Mouse (Mus musculus) neural tube, embryonic 15.5 days (tissue): Measurements from ENCODE around the gene F2rl3. TPM values are rescaled to one million over a fixed set of nuclear protein-coding genes. Genes with fewer than 3 reads are reported as not detected.

ENCODE experiments used
- ATAC-seq: fragments of 200-750 bp; cut with Nextera tagmentation; 2 replicates; pipeline ENCODE4 v1.8.0; 2017; ENCODE audit warnings: mild to moderate bottlenecking, moderate TSS enrichment, moderate library complexity; ENCODE audit not compliant: low FRiP score
- H3K27ac ChIP-seq: fragments of 300-500 bp; sonication (generic); replicated peaks from 2 replicates; pipeline ENCODE4 v1.5.1; 2015; ENCODE audit warnings: mild to moderate bottlenecking, inconsistent platforms
- H3K27me3 ChIP-seq: fragments of 300-500 bp; sonication (generic); replicated peaks from 2 replicates; pipeline ENCODE4 v1.6.1; 2015; ENCODE audit warnings: inconsistent platforms
- H3K36me3 ChIP-seq: fragments of 300-500 bp; sonication (generic); 2 replicates; pipeline ENCODE4 v1.6.1; 2015; ENCODE audit warnings: inconsistent platforms
- H3K4me1 ChIP-seq: fragments of 300-500 bp; sonication (generic); 2 replicates; pipeline ENCODE4 v1.6.1; 2015; ENCODE audit warnings: inconsistent platforms
- H3K4me2 ChIP-seq: fragments of 300-500 bp; sonication (generic); 2 replicates; pipeline ENCODE4 v1.6.1; 2015; ENCODE audit warnings: inconsistent platforms, mild to moderate bottlenecking, moderate library complexity
- H3K4me3 ChIP-seq: fragments of 300-500 bp; sonication (generic); replicated peaks from 2 replicates; pipeline ENCODE4 v1.5.1; 2015; ENCODE audit warnings: mild to moderate bottlenecking, inconsistent platforms
- H3K9ac ChIP-seq: fragments of 300-500 bp; sonication (generic); replicated peaks from 2 replicates; pipeline ENCODE4 v1.6.1; 2015; ENCODE audit warnings: mild to moderate bottlenecking, inconsistent platforms
- H3K9me3 ChIP-seq: fragments of 300-500 bp; sonication (generic); replicated peaks from 2 replicates; pipeline ENCODE4 v1.6.1; 2016; ENCODE audit warnings: inconsistent platforms
- WGBS: fragments of 180-500 bp; shearing (Covaris S2); methylation state at CpG from one replicate; pipeline ENCODE4 v1.1.7; 2015; ENCODE audit warnings: mixed read lengths; 5-methylcytosine and 5-hydroxymethylcytosine counted together
- polyA plus RNA-seq: library from polyadenylated mRNA; unstranded; fragments of >200 nt; fragmentation: Nextera tagmentation; extraction: Ambion mirVana; gene quantifications from 2 replicates; pipeline ENCODE4 v1.2.1, GENCODE M21; 2015

The F2rl3 gene
- polyA plus RNA-seq: 0.26 and 0.93 TPM in 2 replicates

GRCm38 (mm10) chr8:72761322-72762051 lies at the start of gene F2rl3:
TSS of gene F2rl3 (plus strand) at chr8:72761880.
- Histone ChIP-seq H3K36me3 (peaks cover 31% of the 10 kb centered on the region), H3K27ac (no peak within 1 kb of the TSS), H3K9ac (no peak within 1 kb of the TSS), H3K9me3 (no peaks in the 10 kb centered on the region), H3K4me3 (no peak within 1 kb of the TSS), H3K4me1 (no peaks in the 10 kb centered on the region), H3K4me2 (no peak within 1 kb of the TSS), H3K27me3 (no peaks in the 10 kb centered on the region)
- ATAC-seq: no peak
- 86% methylated on average over 7 of the region's 7 CpGs for WGBS

- H3K9me3 ChIP-seq: no peaks in the 10 kb centered on the region
- H3K36me3 ChIP-seq: no peaks in the 10 kb centered on the region
- H3K27ac ChIP-seq: no peak overlapping the region
- no peak overlapping the region for H3K9ac ChIP-seq
- no peak overlapping the region for H3K4me3 ChIP-seq
- no peaks in the 10 kb centered on the region for H3K27me3 ChIP-seq
- H3K4me2 ChIP-seq: no peak overlapping the region
- H3K4me1 ChIP-seq: no peaks in the 10 kb centered on the region
- 34% methylated on average over 6 of the region's 6 CpGs for WGBS
- no peak for ATAC-seq
Measured at GRCm38 (mm10) chr8:72712569-72712968, 49.1 kb upstream of the F2rl3 start.

GRCm38 (mm10) chr8:72716594-72716993 lies 45.1 kb upstream of the F2rl3 start:
- H3K4me3 ChIP-seq: no peak overlapping the region
- H3K4me1 ChIP-seq: no peaks in the 10 kb centered on the region
- WGBS: 87% methylated on average over 5 of the region's 5 CpGs
- H3K4me2 ChIP-seq: no peak overlapping the region
- no peaks in the 10 kb centered on the region for H3K27me3 ChIP-seq
- H3K9ac ChIP-seq: no peak overlapping the region
- ATAC-seq: no peak
- no peak overlapping the region for H3K27ac ChIP-seq
- no peaks in the 10 kb centered on the region for H3K9me3 ChIP-seq
- H3K36me3 ChIP-seq: no peaks in the 10 kb centered on the region

- Histone ChIP-seq H3K4me3 (no peak overlapping the region), H3K9me3 (no peaks in the 10 kb centered on the region), H3K27ac (no peak overlapping the region), H3K4me1 (peaks cover 18% of the 10 kb centered on the region), H3K36me3 (peaks cover 9% of the 10 kb centered on the region), H3K27me3 (no peaks in the 10 kb centered on the region), H3K4me2 (no peak overlapping the region), H3K9ac (no peak overlapping the region)
- WGBS: 31% methylated on average over 1 of the region's 1 CpGs
- no peak for ATAC-seq
Measured at GRCm38 (mm10) chr8:72720541-72720940, 41.1 kb upstream of the F2rl3 start.

- Histone ChIP-seq H3K4me2 (peak within 1 kb of the TSS; percentile 94), H3K9me3 (no peaks in the 10 kb centered on the region), H3K9ac (peak within 1 kb of the TSS; percentile 93), H3K4me1 (peaks cover 34% of the 10 kb centered on the region), H3K4me3 (peak within 1 kb of the TSS; percentile 97), H3K27me3 (no peaks in the 10 kb centered on the region), H3K36me3 (peaks cover 34% of the 10 kb centered on the region), H3K27ac (peak within 1 kb of the TSS; percentile 71)
- WGBS: 14% methylated on average over 56 of the region's 56 CpGs
- ATAC-seq: peak; percentile 99
Measured at GRCm38 (mm10) chr8:72722769-72723650, 38.7 kb upstream of the F2rl3 start, which contains the start of gene Sin3b. TSS of gene Sin3b (plus strand) at chr8:72723285.

GRCm38 (mm10) chr8:72723651-72724001 lies 38.1 kb upstream of the F2rl3 start:
- Histone ChIP-seq H3K36me3 (peaks cover 39% of the 10 kb centered on the region), H3K4me1 (peaks cover 40% of the 10 kb centered on the region)
- ATAC-seq: peak; percentile 42

GRCm38 (mm10) chr8:72728636-72729035 lies 33.0 kb upstream of the F2rl3 start:
- Histone ChIP-seq H3K4me3 (no peak overlapping the region), H3K4me2 (peak overlapping the region; percentile 15; the same call in 1 of the 2 replicates), H3K9ac (no peak overlapping the region), H3K36me3 (peaks cover 87% of the 10 kb centered on the region), H3K4me1 (peaks cover 49% of the 10 kb centered on the region), H3K27me3 (no peaks in the 10 kb centered on the region), H3K27ac (peak overlapping the region; percentile 33; the same call in 1 of the 2 replicates), H3K9me3 (no peaks in the 10 kb centered on the region)
- 88% methylated on average over 1 of the region's 1 CpGs for WGBS
- ATAC-seq: peak; percentile 75

More at GRCm38 (mm10) chr8:72723651-72724001, 38.1 kb upstream of the F2rl3 start:
- Histone ChIP-seq H3K4me2 (peak overlapping the region; percentile 94), H3K9me3 (no peaks in the 10 kb centered on the region), H3K4me3 (peak overlapping the region; percentile 97), H3K27ac (peak overlapping the region; percentile 71), H3K27me3 (no peaks in the 10 kb centered on the region), H3K9ac (peak overlapping the region; percentile 93)
- under 1% methylated on average over 30 of the region's 30 CpGs for WGBS

GRCm38 (mm10) chr8:72735001-72735400 lies 26.7 kb upstream of the F2rl3 start:
- Histone ChIP-seq H3K27ac (no peak overlapping the region), H3K36me3 (peaks cover 96% of the 10 kb centered on the region), H3K4me3 (no peak overlapping the region), H3K4me2 (no peak overlapping the region), H3K9ac (no peak overlapping the region), H3K4me1 (peaks cover 3% of the 10 kb centered on the region; the same call in 1 of the 2 replicates), H3K9me3 (no peaks in the 10 kb centered on the region), H3K27me3 (no peaks in the 10 kb centered on the region)
- no peak for ATAC-seq
- WGBS: 87% methylated on average over 5 of the region's 5 CpGs

- Histone ChIP-seq H3K4me3 (no peak overlapping the region), H3K4me2 (no peak overlapping the region), H3K36me3 (peaks cover 91% of the 10 kb centered on the region), H3K27me3 (no peaks in the 10 kb centered on the region), H3K4me1 (no peaks in the 10 kb centered on the region), H3K9ac (no peak overlapping the region), H3K27ac (no peak overlapping the region), H3K9me3 (no peaks in the 10 kb centered on the region)
- no peak for ATAC-seq
Measured at GRCm38 (mm10) chr8:72736868-72737267, 24.8 kb upstream of the F2rl3 start.

- Histone ChIP-seq H3K9me3 (no peaks in the 10 kb centered on the region), H3K27me3 (no peaks in the 10 kb centered on the region), H3K27ac (no peak overlapping the region), H3K4me3 (no peak overlapping the region), H3K4me1 (no peaks in the 10 kb centered on the region), H3K4me2 (no peak overlapping the region), H3K36me3 (peaks cover 99% of the 10 kb centered on the region), H3K9ac (no peak overlapping the region)
- ATAC-seq: peak; percentile 64; the same call in 1 of the 2 replicates
- WGBS: 44% methylated on average over 5 of the region's 5 CpGs
Measured at GRCm38 (mm10) chr8:72746061-72746460, 15.6 kb upstream of the F2rl3 start.

GRCm38 (mm10) chr8:72749846-72750245 lies 11.8 kb upstream of the F2rl3 start:
- Histone ChIP-seq H3K9me3 (no peaks in the 10 kb centered on the region), H3K27ac (no peak overlapping the region), H3K9ac (no peak overlapping the region), H3K36me3 (peaks cover 96% of the 10 kb centered on the region), H3K4me3 (no peak overlapping the region), H3K27me3 (no peaks in the 10 kb centered on the region), H3K4me1 (no peaks in the 10 kb centered on the region), H3K4me2 (no peak overlapping the region)
- no peak for ATAC-seq
- 95% methylated on average over 26 of the region's 26 CpGs for WGBS
